Mouse (Mus musculus) cerebellum, adult 18-20 months (tissue): ENCODE results near the gene Efhd2.

Experiments
- DNase-seq, 2 experiments: peaks; one replicate each; pipeline ENCODE4 v3.0.0; 2021

Gene Efhd2

GRCm38 (mm10) chr4:141879074-141879473 is 4.4 kb upstream of the Efhd2 start:
- DNase-seq = no peak

GRCm38 (mm10) chr4:141878621-141879020 is 3.9 kb upstream of the Efhd2 start:
- no peak for DNase-seq

GRCm38 (mm10) chr4:141875481-141876108 is 875 bp upstream of the Efhd2 start:
- DNase-seq = no peak

- DNase-seq = no peak
Measured at GRCm38 (mm10) chr4:141874111-141874600, 564 bp downstream of the Efhd2 start.

GRCm38 (mm10) chr4:141872977-141873376 is 1.7 kb downstream of the Efhd2 start:
- peak in 1 of 2 experiments; percentile 26 for DNase-seq

GRCm38 (mm10) chr4:141871909-141872308 is 2.8 kb downstream of the Efhd2 start:
- peak; percentile 71 to 74 for DNase-seq

GRCm38 (mm10) chr4:141871333-141871725 is 3.4 kb downstream of the Efhd2 start:
- DNase-seq = no peak

- DNase-seq = peak; percentile 59 to 70
Measured at GRCm38 (mm10) chr4:141870666-141871332, 3.9 kb downstream of the Efhd2 start.

GRCm38 (mm10) chr4:141869436-141870215 is 5.1 kb downstream of the Efhd2 start:
- no peak for DNase-seq

GRCm38 (mm10) chr4:141868051-141868450 is 6.7 kb downstream of the Efhd2 start:
- DNase-seq = no peak

- peak; percentile 54 to 56 for DNase-seq
Measured at GRCm38 (mm10) chr4:141867498-141867897, 7.2 kb downstream of the Efhd2 start.

GRCm38 (mm10) chr4:141866933-141867490 is 7.7 kb downstream of the Efhd2 start:
- peak; percentile 43 to 52 for DNase-seq

GRCm38 (mm10) chr4:141865600-141865999 is 9.1 kb downstream of the Efhd2 start:
- peak in 1 of 2 experiments; percentile 27 for DNase-seq

- DNase-seq = no peak
Measured at GRCm38 (mm10) chr4:141865006-141865405, 9.7 kb downstream of the Efhd2 start.

GRCm38 (mm10) chr4:141864506-141864905 is 10.2 kb downstream of the Efhd2 start:
- DNase-seq = no peak

GRCm38 (mm10) chr4:141863726-141864280 is 10.9 kb downstream of the Efhd2 start:
- DNase-seq = no peak

- no peak for DNase-seq
Measured at GRCm38 (mm10) chr4:141862867-141863266, 11.9 kb downstream of the Efhd2 start.

GRCm38 (mm10) chr4:141861591-141862295 is 13.0 kb downstream of the Efhd2 start:
- DNase-seq = no peak

- DNase-seq = peak in 1 of 2 experiments; percentile 29
Measured at GRCm38 (mm10) chr4:141860246-141860841, 14.4 kb downstream of the Efhd2 start.

- no peak for DNase-seq
Measured at GRCm38 (mm10) chr4:141859351-141859750, 15.4 kb downstream of the Efhd2 start.

GRCm38 (mm10) chr4:141858501-141858900 is 16.2 kb downstream of the Efhd2 start:
- no peak for DNase-seq
